Mouse (Mus musculus) cerebellum, adult 18-20 months (tissue): ENCODE data around the gene Det1.

Source experiments
- DNase-seq, 2 experiments: peaks; one replicate each; pipeline ENCODE4 v3.0.0; 2021

Det1 gene

GRCm38 (mm10) chr7:78846737-78847434, at the start of gene Det1:
TSS of gene Det1 (minus strand) at chr7:78847263.
- DNase-seq = peak; percentile 92 to 96

- peak; percentile 98 to 99 for DNase-seq
These were observed 48.7 kb upstream of the Det1 start, which contains the start of gene Aen for GRCm38 (mm10) chr7:78895653-78896333. TSS of gene Aen (plus strand) at chr7:78895854.

- no peak for DNase-seq
These were observed 48.1 kb upstream of the Det1 start for GRCm38 (mm10) chr7:78895021-78895652.

DNA sequence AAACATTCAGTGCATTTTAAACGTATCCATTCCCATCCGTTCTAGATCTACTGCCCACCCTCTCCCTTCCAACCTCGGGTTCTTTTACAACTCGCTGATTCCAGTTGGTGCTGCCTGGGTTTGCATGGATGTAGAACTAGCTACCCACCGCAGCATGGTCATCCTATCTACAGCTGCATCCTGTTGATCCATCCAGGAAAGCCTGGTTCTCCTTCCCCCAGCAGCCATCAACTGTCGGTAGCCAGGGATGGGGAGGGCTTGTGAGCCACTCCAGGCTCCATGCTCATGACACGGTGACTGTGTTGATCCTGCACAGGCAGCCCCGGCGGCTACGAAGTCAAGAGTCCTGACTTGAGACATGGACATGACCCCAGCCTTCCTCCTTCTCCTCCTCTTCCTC, 46.9 kb upstream of the Det1 start:
- DNase-seq = no peak

- DNase-seq = peak; percentile 80 to 90
These were observed 43.6 kb upstream of the Det1 start for GRCm38 (mm10) chr7:78890641-78891040.

GRCm38 (mm10) chr7:78887431-78887842, 40.4 kb upstream of the Det1 start:
- no peak for DNase-seq

- DNase-seq = no peak
These were observed 39.4 kb upstream of the Det1 start for GRCm38 (mm10) chr7:78886496-78886895.

GRCm38 (mm10) chr7:78885404-78885803, 38.3 kb upstream of the Det1 start:
- DNase-seq = no peak

DNA sequence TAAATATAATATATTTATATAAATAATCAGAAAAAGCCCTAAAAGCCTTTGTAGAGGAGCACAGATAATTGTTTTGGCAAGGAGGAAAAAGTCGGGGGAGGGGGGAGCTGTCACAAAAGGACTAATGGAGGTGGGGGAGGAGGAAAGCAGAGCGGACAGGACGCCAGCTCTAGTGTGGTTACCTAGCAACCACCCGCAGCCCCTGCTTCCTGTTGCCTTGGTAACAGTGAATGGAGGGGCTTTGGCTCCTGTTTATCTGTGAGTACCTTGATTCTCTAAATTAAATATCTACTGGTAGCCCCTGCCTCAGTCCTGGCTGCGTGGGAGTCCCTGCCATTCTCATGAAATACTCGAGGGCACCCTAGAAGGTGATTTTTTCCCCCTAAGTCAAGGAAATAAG, 37.1 kb upstream of the Det1 start:
- DNase-seq = no peak

DNA sequence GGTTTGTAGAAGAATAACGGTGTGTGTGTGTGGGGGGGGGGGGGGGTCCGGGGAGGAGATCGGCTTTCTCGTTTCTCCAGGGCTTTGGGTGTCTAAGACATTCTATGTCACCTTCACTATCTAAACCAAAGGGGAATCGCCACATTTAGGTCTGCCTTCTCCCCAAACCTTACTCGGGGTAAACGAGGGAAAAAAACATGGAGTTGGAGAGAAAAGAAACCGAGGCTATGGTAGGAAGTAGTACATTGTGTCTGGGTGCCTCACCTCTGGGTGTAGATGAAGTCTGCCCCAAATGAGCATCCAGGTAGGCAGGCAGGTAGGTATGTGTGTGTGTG, 36.6 kb upstream of the Det1 start:
- no peak for DNase-seq

DNA sequence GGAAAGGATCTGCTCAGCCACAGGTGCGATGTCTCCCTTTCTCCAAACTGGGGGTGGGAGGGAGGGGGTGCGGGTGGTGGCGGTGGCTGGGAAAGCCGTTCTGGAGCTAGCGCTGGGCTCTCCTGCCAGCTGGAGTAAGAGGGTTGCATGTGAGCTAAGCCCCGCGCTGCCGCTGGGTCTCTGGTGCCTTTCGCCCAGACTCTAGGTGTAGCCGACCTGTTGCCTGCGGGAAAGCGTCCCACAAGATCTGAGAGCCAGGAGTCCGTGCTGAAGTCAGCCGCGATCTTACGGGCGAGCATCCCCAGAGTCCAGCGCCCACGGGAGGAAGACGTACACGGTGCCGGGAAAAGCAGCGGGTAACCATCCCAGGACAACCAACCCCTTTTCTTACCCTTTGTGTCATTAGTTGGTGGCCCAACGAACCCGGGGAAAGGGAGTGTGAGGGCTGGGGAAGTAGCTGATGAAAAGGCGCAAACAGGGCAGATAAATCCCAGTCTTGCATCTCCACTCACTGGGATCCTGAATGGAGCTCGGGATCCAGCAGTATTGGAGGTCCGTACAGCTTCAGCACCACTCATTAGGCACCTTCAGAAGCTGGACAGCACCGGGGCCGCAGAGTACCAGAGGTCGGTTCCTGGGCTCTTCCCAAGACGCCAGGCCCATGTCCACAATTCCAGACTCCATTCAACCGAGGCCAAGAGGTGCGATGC, 36.1 kb upstream of the Det1 start:
- no peak for DNase-seq

- no peak for DNase-seq
These were observed 35.4 kb upstream of the Det1 start for GRCm38 (mm10) chr7:78882469-78882837.

- no peak for DNase-seq
These were observed 34.8 kb upstream of the Det1 start for GRCm38 (mm10) chr7:78881607-78882468.

GRCm38 (mm10) chr7:78872831-78873230, 25.8 kb upstream of the Det1 start:
- no peak for DNase-seq

DNA sequence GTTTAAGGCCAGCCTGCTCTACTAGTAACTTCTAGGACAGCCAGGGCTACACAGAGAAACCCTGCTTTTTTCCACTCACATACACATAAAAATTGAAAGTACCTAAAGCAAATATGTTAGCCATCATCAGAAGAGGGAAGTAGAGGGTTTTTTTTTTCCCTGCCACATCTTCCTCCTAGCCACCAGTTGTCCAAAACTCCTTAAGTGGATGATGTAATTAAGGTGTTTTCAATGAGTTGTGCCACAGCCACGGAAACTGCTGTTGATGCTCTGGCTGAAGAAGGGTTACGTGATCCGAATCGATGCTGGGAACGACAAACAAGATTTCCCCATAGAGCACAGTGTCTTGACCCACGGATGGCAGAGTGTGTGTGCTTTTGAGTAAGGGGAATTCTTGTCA, 25.3 kb upstream of the Det1 start:
- no peak for DNase-seq

- DNase-seq = no peak
These were observed 21.7 kb upstream of the Det1 start for GRCm38 (mm10) chr7:78868731-78869130.

GRCm38 (mm10) chr7:78865212-78865949, 18.3 kb upstream of the Det1 start:
- DNase-seq = no peak

GRCm38 (mm10) chr7:78864446-78864802, 17.4 kb upstream of the Det1 start:
- no peak for DNase-seq

DNA sequence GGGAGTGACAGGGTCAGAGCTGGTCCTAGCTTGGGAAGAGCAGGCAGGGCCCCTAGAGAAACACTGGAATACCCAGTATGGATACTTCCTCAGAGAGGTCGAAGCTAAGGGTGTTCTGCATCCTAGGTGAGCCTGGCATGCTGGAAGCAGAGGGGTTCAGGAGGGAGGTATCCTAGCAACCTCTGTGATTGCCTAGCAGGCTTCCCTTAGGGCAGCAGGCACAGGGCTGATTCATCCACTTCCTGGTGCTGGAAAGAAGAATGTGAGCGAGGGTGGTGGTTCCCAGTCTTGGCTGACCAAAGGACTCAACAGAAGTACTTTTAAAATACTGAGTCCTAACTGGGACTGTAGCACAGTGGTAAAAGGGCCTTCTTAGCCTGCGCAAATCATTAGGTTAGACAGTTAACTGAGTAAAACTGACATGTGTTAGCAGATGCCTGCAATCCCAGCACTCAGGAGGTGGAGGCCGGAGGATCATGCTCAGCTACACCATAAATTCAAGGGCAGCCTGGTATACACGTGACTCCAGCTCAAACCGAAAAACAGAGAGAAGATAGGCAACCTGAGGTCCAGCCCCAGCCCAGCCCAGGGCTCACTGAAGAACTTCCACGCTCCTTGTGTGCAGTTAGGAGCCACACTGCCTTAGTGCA, 16.9 kb upstream of the Det1 start:
- no peak for DNase-seq

DNA sequence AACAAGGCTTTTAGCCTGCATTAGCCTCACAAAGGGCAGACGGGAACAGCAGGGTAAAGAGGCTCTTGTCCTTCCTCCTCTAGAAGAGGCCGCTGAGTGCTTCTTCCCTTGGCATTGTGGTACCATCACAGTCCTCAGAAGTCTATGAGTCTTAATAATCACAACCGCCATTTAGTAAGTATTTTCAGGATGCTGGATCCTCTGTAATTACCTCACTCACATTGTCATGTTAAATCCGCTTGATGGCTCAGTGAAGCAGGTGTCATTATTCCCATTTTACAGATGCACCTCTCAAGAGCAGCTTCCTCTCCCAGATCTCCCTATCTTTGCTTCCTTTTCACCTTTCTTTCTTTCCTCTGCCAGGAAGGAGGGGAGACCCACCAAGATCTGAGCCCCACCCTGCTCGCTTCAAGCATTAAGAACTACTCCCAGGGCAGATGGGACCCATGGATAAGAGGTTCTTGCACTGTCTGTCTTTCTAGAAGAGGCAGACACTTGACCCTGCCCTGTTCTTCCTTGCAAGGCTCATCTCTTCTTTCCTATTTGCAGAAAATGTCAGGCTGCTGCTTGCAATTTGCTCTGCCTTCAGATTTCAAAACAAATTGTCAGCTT, 8.1 kb upstream of the Det1 start:
- no peak for DNase-seq

DNA sequence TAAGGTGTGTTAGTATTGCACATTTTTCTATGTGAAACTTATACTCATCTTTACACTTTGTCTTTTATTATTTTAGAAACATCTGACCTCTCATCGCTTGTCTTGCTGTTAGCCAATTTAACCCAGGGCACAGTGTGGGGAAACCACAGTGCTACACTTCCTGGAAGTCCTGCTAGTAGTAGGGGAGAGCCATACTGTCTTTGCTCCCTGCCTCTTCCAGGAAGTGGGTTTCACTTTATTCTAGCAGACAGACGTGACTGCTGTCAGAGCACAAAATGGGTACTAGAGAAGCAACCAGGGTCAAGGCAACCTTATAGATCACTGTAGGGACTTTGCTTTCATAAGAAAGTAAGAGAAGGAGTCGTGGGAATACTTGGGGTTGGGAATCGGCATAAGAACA, 7.0 kb upstream of the Det1 start:
- no peak for DNase-seq
